Mouse (Mus musculus): ENCODE measurements at regions not wholly inside any gene's neighbourhood (a gene's known extent, or its start where the extent isn't known, plus 50 kb on each side); places are given as distances from the start of the nearest gene placed in this dataset.
"Not testable (repeated sequence)": the region's sequence is repeated elsewhere in the genome, so short reads cannot be mapped to it uniquely, and the experiment has no call there.

DNA sequence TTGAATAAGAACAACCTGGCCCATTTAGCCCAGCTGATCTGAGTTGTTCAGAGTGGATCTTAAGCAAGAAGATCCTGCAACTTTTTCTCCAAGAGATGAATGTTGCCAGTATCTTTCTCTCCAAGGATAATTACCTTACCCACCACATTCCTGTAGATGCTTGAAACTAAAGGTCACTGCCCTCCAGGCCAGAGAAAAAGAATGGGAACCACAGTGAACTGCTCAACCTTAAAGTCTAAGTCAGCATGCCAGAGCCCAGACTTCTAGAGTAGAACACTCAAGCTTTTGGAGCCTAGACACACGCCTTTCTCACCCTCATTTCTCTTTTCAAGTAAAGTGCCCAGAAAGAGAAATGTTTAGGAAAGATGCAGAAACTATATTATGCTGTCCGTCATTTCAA, 166.5 kb upstream of the Tsc22d2 start:
- TF ChIP-seq CTCF (IDR thresholded peaks at IDR 0.05; ENCODE audit: low read depth) = no peak
- no peak overlapping the region for H3K4me3 ChIP-seq (ENCODE audit: low read depth, low read length)
- no peaks in the 10 kb centered on the region for H3K4me1 ChIP-seq (ENCODE audit: insufficient read depth)
- WGBS = 90% methylated on average over 2 of the region's 2 CpGs
- H3K36me3 ChIP-seq (ENCODE audit: insufficient read depth) = no peaks in the 10 kb centered on the region
- H3K27me3 ChIP-seq (ENCODE audit: insufficient read depth, low read length) = no peaks in the 10 kb centered on the region
- H3K27ac ChIP-seq (ENCODE audit: low read depth) = no peak overlapping the region
- H3K9me3 ChIP-seq (ENCODE audit: low read depth, low read length) = no peaks in the 10 kb centered on the region
- ATAC-seq (ENCODE audit: insufficient read depth) = no peak
- DNase-seq = no peak
- H3K4me2 ChIP-seq = no peak overlapping the region
- H3K9ac ChIP-seq = no peak overlapping the region

DNA sequence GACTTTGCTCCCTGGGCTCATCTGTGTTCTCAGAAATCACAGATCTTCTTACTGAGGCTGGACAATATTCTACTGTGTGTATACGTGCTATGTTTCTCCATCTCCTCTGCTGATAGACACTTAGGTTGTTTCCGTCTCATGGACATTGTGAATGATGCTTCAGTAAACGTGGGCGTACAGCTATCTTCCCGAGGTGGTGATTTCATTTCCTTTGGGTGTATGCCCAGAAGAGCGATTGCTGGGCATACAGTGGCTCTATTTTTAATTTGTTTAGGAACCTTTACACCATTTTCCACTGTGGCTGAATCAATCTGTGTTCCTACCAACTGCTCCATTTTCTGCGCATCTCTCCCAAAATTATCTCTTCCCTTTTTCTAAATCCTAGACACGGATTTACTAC, 160.6 kb upstream of the Tsc22d2 start:
- no peaks in the 10 kb centered on the region for H3K36me3 ChIP-seq (ENCODE audit: insufficient read depth)
- H3K4me1 ChIP-seq (ENCODE audit: insufficient read depth) = no peaks in the 10 kb centered on the region
- H3K27me3 ChIP-seq (ENCODE audit: insufficient read depth, low read length) = no peaks in the 10 kb centered on the region
- 61% methylated on average over 8 of the region's 8 CpGs for WGBS
- DNase-seq (peak; percentile 33), ATAC-seq (ENCODE audit: insufficient read depth) (no peak)
- no peaks in the 10 kb centered on the region for H3K9me3 ChIP-seq (ENCODE audit: low read depth, low read length)
- no peak overlapping the region for H3K4me2 ChIP-seq
- no peak for TF ChIP-seq CTCF (IDR thresholded peaks at IDR 0.05; ENCODE audit: low read depth)
- H3K27ac ChIP-seq (ENCODE audit: low read depth) = no peak overlapping the region
- no peak overlapping the region for H3K4me3 ChIP-seq (ENCODE audit: low read depth, low read length)
- no peak overlapping the region for H3K9ac ChIP-seq

DNA sequence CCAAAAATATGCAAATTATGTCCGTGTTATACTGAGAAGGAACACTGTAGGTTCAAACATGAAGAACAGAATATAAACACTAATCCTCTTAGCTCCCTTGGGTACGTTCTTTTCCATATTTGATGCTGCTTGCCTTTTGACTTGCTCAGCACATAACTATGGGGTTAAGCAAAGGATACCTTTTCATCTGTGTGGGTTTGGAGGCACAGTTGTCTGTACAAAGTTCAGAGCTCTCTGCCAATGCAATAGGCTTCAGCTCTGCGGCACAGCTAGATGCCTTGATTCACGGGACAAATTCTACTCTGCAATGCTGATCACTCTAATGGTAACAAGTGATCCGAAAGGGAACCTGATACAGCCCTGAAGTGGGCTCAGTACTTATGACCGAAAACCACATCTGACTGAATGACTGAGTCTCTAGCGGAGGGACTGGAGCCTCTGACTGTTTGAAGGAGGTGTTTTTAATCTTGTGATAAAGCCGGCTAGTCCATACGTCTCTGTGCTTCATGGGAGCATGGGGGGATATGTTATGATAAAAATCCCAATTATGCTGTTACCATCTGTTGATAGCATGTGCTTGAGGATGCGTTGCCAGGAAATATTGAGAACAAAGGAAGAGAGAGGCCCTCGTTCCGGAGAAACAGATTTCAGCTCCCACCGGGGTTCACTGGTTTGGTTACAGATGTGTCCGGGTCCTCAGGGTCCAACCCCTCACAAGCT, 146.7 kb upstream of the Tsc22d2 start:
- Histone ChIP-seq H3K27ac (ENCODE audit: low read depth) (no peak overlapping the region), H3K4me2 (no peak overlapping the region), H3K4me3 (ENCODE audit: low read depth, low read length) (no peak overlapping the region), H3K9me3 (ENCODE audit: low read depth, low read length) (no peaks in the 10 kb centered on the region), H3K36me3 (ENCODE audit: insufficient read depth) (no peaks in the 10 kb centered on the region), H3K4me1 (ENCODE audit: insufficient read depth) (no peaks in the 10 kb centered on the region), H3K27me3 (ENCODE audit: insufficient read depth, low read length) (no peaks in the 10 kb centered on the region), H3K9ac (no peak overlapping the region)
- TF ChIP-seq CTCF (IDR thresholded peaks at IDR 0.05; ENCODE audit: low read depth) = no peak
- 64% methylated on average over 14 of the region's 14 CpGs for WGBS
- DNase-seq (no peak), ATAC-seq (ENCODE audit: insufficient read depth) (no peak)

DNA sequence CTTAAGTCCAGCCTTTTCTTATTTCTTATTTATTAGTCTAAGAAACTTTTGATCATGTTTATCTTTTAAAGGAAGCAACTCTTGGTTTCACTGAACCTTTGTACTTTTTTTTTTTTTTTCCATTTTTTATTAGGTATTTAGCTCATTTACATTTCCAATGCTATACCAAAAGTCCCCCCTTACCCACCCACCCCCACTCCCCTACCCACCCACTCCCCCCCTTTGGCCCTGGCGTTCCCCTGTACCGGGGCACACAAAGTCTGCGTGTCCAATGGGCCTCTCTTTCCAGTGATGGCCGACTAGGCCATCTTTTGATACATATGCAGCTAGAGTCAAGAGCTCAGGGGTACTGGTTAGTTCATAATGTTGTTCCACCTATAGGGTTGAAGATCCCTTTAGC, 143.1 kb upstream of the Tsc22d2 start:
- H3K9ac ChIP-seq; H3K36me3 ChIP-seq (ENCODE audit: insufficient read depth); DNase-seq; H3K9me3 ChIP-seq (ENCODE audit: low read depth, low read length); H3K4me3 ChIP-seq (ENCODE audit: low read depth, low read length); H3K4me1 ChIP-seq (ENCODE audit: insufficient read depth); H3K27ac ChIP-seq (ENCODE audit: low read depth); H3K27me3 ChIP-seq (ENCODE audit: insufficient read depth, low read length); H3K4me2 ChIP-seq: not testable (repeated sequence)
- ATAC-seq (ENCODE audit: insufficient read depth) = peak; percentile 65
- no CpG with 5 or more reads among the region's 4 CpGs for WGBS

DNA sequence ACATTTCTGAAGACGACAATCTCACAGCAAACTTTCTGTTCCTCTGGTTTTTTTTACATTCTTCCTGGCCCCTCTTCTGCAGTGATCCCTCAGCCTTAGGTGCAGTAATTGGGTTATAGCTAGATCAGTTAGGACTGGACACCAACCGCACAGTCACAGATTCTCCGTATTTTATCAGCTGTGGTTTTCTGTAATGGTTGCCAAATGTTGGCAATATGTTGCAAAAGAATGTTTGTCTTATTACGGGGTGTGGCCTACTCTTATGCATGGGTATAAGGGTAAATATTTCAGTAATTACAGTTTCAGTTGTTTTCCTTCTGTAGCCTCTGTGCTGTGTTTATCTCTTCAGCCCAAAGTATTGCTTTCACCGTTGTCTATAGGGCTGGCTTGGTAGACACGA, 133.2 kb upstream of the Tsc22d2 start:
- no peak for TF ChIP-seq CTCF (IDR thresholded peaks at IDR 0.05; ENCODE audit: low read depth)
- H3K9me3 ChIP-seq (ENCODE audit: low read depth, low read length) = no peaks in the 10 kb centered on the region
- ATAC-seq (ENCODE audit: insufficient read depth) (no peak), DNase-seq (no peak)
- H3K4me3 ChIP-seq (ENCODE audit: low read depth, low read length) = no peak overlapping the region
- H3K36me3 ChIP-seq (ENCODE audit: insufficient read depth) = no peaks in the 10 kb centered on the region
- H3K9ac ChIP-seq = no peak overlapping the region
- no peak overlapping the region for H3K4me2 ChIP-seq
- 75% methylated on average over 6 of the region's 6 CpGs for WGBS
- H3K4me1 ChIP-seq (ENCODE audit: insufficient read depth) = no peaks in the 10 kb centered on the region
- no peak overlapping the region for H3K27ac ChIP-seq (ENCODE audit: low read depth)
- no peaks in the 10 kb centered on the region for H3K27me3 ChIP-seq (ENCODE audit: insufficient read depth, low read length)

DNA sequence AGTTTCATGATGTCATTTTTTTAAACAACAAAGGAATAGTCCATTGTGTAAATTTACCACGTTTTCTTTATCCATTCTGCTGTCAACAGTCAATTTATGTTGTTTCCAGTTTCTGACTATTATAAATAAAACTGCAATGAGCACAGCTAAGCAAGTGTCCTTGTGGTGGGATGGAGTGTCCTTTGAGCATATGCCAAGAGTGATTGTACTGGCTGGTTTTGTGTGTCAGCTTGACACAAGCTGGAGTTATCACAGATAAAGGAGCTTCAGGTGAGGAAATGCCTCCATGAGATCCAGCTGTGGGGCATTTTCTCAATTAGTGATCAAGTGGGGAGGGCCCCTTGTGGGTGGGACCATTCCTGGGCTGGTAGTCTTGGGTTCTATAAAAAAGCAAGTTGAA, 130.1 kb upstream of the Tsc22d2 start:
- not testable (repeated sequence) for H3K27me3 ChIP-seq (ENCODE audit: insufficient read depth, low read length); H3K36me3 ChIP-seq (ENCODE audit: insufficient read depth); H3K9me3 ChIP-seq (ENCODE audit: low read depth, low read length); H3K4me3 ChIP-seq (ENCODE audit: low read depth, low read length); H3K4me2 ChIP-seq; H3K27ac ChIP-seq (ENCODE audit: low read depth); H3K4me1 ChIP-seq (ENCODE audit: insufficient read depth); H3K9ac ChIP-seq; ATAC-seq (ENCODE audit: insufficient read depth); DNase-seq
- WGBS = 15% methylated on average over 1 of the region's 1 CpGs

DNA sequence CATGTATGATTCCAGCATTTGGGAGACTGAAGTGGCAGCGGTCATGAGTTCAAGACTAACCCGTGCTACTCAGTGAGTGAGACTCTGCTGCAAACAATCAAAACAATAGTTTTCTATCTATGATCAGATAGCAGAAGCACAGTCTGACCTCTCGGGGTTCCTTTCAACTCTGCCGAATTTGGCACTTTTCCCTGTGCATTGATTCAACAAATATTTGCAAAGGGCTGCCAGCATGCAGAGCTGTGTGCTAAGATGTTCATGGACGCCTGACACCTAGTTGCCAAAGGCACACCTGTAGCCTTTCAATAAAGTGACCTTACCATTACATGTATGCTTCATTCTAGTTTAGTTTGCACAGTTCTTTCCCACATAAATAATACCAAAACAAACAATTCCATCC, 118.7 kb upstream of the Tsc22d2 start:
- H3K27ac ChIP-seq (ENCODE audit: low read depth) = no peak overlapping the region
- 62% methylated on average over 5 of the region's 5 CpGs for WGBS
- H3K36me3 ChIP-seq (ENCODE audit: insufficient read depth) = no peaks in the 10 kb centered on the region
- H3K4me3 ChIP-seq (ENCODE audit: low read depth, low read length) = no peak overlapping the region
- H3K4me1 ChIP-seq (ENCODE audit: insufficient read depth) = no peaks in the 10 kb centered on the region
- no peaks in the 10 kb centered on the region for H3K27me3 ChIP-seq (ENCODE audit: insufficient read depth, low read length)
- no peak for DNase-seq
- no peak for ATAC-seq (ENCODE audit: insufficient read depth)
- no peaks in the 10 kb centered on the region for H3K9me3 ChIP-seq (ENCODE audit: low read depth, low read length)
- no peak overlapping the region for H3K4me2 ChIP-seq
- H3K9ac ChIP-seq = no peak overlapping the region
- no peak for TF ChIP-seq CTCF (IDR thresholded peaks at IDR 0.05; ENCODE audit: low read depth)

DNA sequence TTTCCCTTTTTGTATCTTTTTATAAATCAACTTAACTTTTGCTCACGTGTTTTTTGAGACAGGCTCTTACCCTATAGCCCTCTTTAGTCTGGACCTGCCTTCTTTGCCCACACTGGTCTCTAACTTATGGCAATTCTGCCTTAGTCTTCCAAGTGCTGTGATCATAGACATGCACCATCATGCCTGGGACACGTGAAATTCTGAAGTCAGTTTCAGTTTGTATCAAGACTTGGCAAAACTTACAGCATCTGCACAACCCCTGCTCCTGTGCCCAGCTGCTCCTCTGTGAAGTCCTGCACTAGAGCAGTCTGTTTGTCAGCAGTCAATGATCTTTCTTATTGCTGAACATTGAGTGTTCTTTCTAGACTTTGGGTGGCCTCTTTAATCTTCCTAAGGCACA, 114.3 kb upstream of the Tsc22d2 start:
- WGBS = 57% methylated on average over 2 of the region's 2 CpGs
- Histone ChIP-seq H3K4me1 (ENCODE audit: insufficient read depth) (no peaks in the 10 kb centered on the region), H3K27me3 (ENCODE audit: insufficient read depth, low read length) (no peaks in the 10 kb centered on the region), H3K27ac (ENCODE audit: low read depth) (no peak overlapping the region), H3K4me3 (ENCODE audit: low read depth, low read length) (no peak overlapping the region), H3K4me2 (no peak overlapping the region), H3K9ac (no peak overlapping the region), H3K36me3 (ENCODE audit: insufficient read depth) (no peaks in the 10 kb centered on the region), H3K9me3 (ENCODE audit: low read depth, low read length) (no peaks in the 10 kb centered on the region)
- DNase-seq (no peak), ATAC-seq (ENCODE audit: insufficient read depth) (no peak)
- TF ChIP-seq CTCF (IDR thresholded peaks at IDR 0.05; ENCODE audit: low read depth) = no peak

Measured in lung, embryonic 14.5 days (tissue).